Mouse (Mus musculus): ENCODE data around the gene Cdyl2. TPM values are rescaled to one million over a fixed set of nuclear protein-coding genes. Genes with fewer than 3 reads are reported as not detected.

Cdyl2 gene
- polyA plus RNA-seq, 1 experiment from 2014 or later: 6.5 TPM

Other genes with a start within 250 kb of the Cdyl2 start
- gene Dynlrb2, start 228.0 kb downstream of the Cdyl2 start, polyA plus RNA-seq (2014; fragmentation: Nextera tagmentation; extraction: Ambion mirVana): 13.1 and 18.5 TPM in 2 replicates
- gene Cmc2, start 188.5 kb upstream of the Cdyl2 start, polyA plus RNA-seq (2014; fragmentation: Nextera tagmentation; extraction: Ambion mirVana): 43.1 and 52.6 TPM in 2 replicates
- gene Cenpn, start 188.7 kb upstream of the Cdyl2 start, polyA plus RNA-seq (2014; fragmentation: Nextera tagmentation; extraction: Ambion mirVana): 18.5 and 23.7 TPM in 2 replicates
- 16.4 and 16.9 TPM in 2 replicates for gene Atmin, start 210.4 kb upstream of the Cdyl2 start, polyA plus RNA-seq (2014; fragmentation: Nextera tagmentation; extraction: Ambion mirVana)
- gene 1700030J22Rik, start 246.0 kb upstream of the Cdyl2 start, polyA plus RNA-seq (2014; fragmentation: Nextera tagmentation; extraction: Ambion mirVana): 3.9 TPM in 2 replicates

Data from forebrain, embryonic 14.5 days (tissue).